Mouse (Mus musculus) lung, embryonic 16.5 days (tissue): ENCODE results near the gene Bst2. TPM values are rescaled to one million over a fixed set of nuclear protein-coding genes. Genes with fewer than 3 reads are reported as not detected.

ENCODE experiments used
- ATAC-seq: fragments of 200-750 bp; cut with Nextera tagmentation; 2 replicates; pipeline ENCODE4 v1.8.0; 2017; ENCODE audit warnings: low read depth, mild to moderate bottlenecking, moderate library complexity
- H3K27ac ChIP-seq: fragments of 300-500 bp; sonication (generic); 2 replicates; pipeline ENCODE4 v1.5.1; 2014; ENCODE audit warnings: mild to moderate bottlenecking, control low read depth, low read length
- H3K27me3 ChIP-seq: fragments of 300-500 bp; sonication (generic); 2 replicates; pipeline ENCODE4 v1.6.1; 2014; ENCODE audit warnings: low read depth, low read length, mixed read lengths; ENCODE audit not compliant: control insufficient read depth, insufficient read depth
- H3K36me3 ChIP-seq: fragments of 300-500 bp; sonication (generic); 2 replicates; pipeline ENCODE4 v1.6.1; 2014; ENCODE audit warnings: low read length; ENCODE audit not compliant: control insufficient read depth, insufficient read depth
- H3K4me1 ChIP-seq: fragments of 300-500 bp; sonication (generic); replicated peaks from 2 replicates; pipeline ENCODE4 v1.6.1; 2014; ENCODE audit warnings: low read length, mixed read lengths; ENCODE audit not compliant: control insufficient read depth, insufficient read depth
- H3K4me2 ChIP-seq: fragments of 300-500 bp; sonication (generic); 2 replicates; pipeline ENCODE4 v1.6.1; 2014; ENCODE audit warnings: low read depth, low read length, control low read depth
- H3K4me3 ChIP-seq: fragments of 300-500 bp; sonication (generic); 2 replicates; pipeline ENCODE4 v1.5.1; 2014; ENCODE audit warnings: mild to moderate bottlenecking, low read length, control low read depth
- H3K9ac ChIP-seq: fragments of 300-500 bp; sonication (generic); 2 replicates; pipeline ENCODE4 v1.6.1; 2014; ENCODE audit warnings: low read length, control low read depth
- H3K9me3 ChIP-seq: fragments of 300-500 bp; sonication (generic); 2 replicates; pipeline ENCODE4 v1.6.1; 2016; ENCODE audit warnings: low read length; ENCODE audit not compliant: control insufficient read depth
- WGBS: fragments of 180-500 bp; shearing (Covaris S2); extraction: QIAGEN DNeasy Blood & Tissue Kit; methylation state at CpG from one replicate; pipeline ENCODE4 v1.1.7; 2014; 5-methylcytosine and 5-hydroxymethylcytosine counted together
- polyA plus RNA-seq: library from polyadenylated mRNA; unstranded; fragments of >200 nt; fragmentation: Nextera tagmentation; extraction: Ambion mirVana; gene quantifications from 2 replicates; pipeline ENCODE4 v1.2.1, GENCODE M21; 2015

The Bst2 gene
- polyA plus RNA-seq, 1 experiment from 2014 or later: 50.4 TPM

DNA sequence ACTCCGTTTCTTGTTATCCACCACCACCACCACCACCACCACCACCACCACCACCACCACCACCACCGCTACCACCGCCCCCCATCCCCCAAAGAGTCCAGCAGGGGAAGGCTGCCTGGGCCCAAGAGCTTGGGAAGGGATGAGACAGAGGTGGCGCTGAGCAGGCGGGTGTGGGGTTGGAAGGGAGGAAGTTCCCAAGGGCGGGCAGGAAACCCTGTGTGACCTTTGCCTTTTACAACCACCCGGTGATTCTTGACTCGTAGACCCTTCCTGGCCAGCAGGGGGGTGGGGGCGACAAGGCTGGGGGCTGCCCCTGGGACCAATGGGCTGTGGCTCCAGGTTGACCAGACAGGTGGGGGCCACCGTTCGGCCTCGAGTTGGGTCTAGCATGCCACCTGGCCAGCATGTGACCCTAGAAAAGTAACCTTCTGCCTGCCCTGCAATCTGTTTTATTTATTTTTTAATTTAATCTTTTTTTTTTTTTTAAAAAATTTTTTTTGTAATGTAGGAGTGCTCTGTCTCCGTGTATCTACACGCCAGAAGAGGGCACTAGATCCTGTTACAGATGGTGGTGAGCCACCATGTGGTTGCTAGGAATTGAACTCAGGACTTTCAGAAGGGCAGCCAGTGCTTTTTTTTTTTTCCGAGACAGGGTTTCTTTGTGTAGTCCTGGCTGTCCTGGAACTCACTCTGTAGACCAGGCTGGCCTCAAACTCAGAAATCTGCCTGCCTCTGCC is 24.1 kb downstream of the Bst2 start:
- peaks cover 16% of the 10 kb centered on the region for H3K27me3 ChIP-seq

DNA sequence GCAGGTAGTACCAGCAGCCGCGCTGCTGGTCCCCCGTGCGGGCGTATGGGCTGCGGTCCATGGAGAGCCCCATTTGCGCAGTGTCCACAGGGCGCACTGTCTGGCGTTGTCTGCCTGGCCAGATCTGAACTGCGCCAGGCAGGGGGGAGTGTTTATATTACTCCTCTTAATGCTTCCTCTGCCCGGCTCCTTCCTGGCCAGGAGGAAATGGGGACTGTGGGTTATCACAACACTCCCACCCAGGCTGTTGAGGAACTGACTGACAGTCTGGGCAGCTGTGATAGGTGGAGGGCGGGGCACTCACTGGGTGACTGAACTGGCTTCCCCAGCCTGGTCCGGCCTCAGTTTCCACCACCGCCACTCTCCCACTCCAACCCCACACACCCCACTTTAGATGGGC is 25.6 kb downstream of the Bst2 start, which contains the start of gene Plvap:
Gene Plvap (minus strand): TSS at position 109 of the 400 bp plus-strand sequence.
- peak within 1 kb of the TSS; percentile 22; the same call in 1 of the 2 replicates for H3K27ac ChIP-seq
- peak within 1 kb of the TSS; percentile 48 for H3K4me2 ChIP-seq
- peaks cover 7% of the 10 kb centered on the region; the same call in 1 of the 2 replicates for H3K4me1 ChIP-seq
- peak; percentile 84 for ATAC-seq
- WGBS: 18% methylated on average over 14 of the region's 14 CpGs
- no peaks in the 10 kb centered on the region for H3K9me3 ChIP-seq
- no peaks in the 10 kb centered on the region for H3K36me3 ChIP-seq
- peaks cover 28% of the 10 kb centered on the region for H3K27me3 ChIP-seq
- H3K9ac ChIP-seq: peak within 1 kb of the TSS; percentile 35
- peak within 1 kb of the TSS; percentile 43 for H3K4me3 ChIP-seq

More for the DNA sequence above, 24.1 kb downstream of the Bst2 start:
- peak overlapping the region; percentile 39; the same call in 1 of the 2 replicates for H3K27ac ChIP-seq
- no peaks in the 10 kb centered on the region for H3K9me3 ChIP-seq
- no peak overlapping the region for H3K4me2 ChIP-seq
- peaks cover 11% of the 10 kb centered on the region for H3K4me1 ChIP-seq
- 62% methylated on average over 15 of the region's 15 CpGs for WGBS
- no peaks in the 10 kb centered on the region for H3K36me3 ChIP-seq
- no peak overlapping the region for H3K9ac ChIP-seq
- H3K4me3 ChIP-seq: no peak overlapping the region
- ATAC-seq: no peak

- Histone ChIP-seq H3K9ac (no peak overlapping the region), H3K27me3 (peaks cover 30% of the 10 kb centered on the region), H3K9me3 (no peaks in the 10 kb centered on the region), H3K4me2 (peak overlapping the region; percentile 48), H3K4me3 (peak overlapping the region; percentile 43), H3K36me3 (no peaks in the 10 kb centered on the region), H3K27ac (no peak overlapping the region), H3K4me1 (peaks cover 7% of the 10 kb centered on the region; the same call in 1 of the 2 replicates)
- WGBS: 67% methylated on average over 2 of the region's 2 CpGs
- ATAC-seq: no peak
Measured at GRCm38 (mm10) chr8:71509316-71509715, 27.9 kb downstream of the Bst2 start.

- Histone ChIP-seq H3K4me2 (peak overlapping the region; percentile 61), H3K27me3 (peaks cover 30% of the 10 kb centered on the region), H3K4me3 (peak overlapping the region; percentile 46), H3K9me3 (no peaks in the 10 kb centered on the region), H3K9ac (peak overlapping the region; percentile 61), H3K36me3 (no peaks in the 10 kb centered on the region), H3K27ac (no peak overlapping the region), H3K4me1 (peaks cover 6% of the 10 kb centered on the region; the same call in 1 of the 2 replicates)
- WGBS: 0% methylated on average over 61 of the region's 61 CpGs
- peak; percentile 75 for ATAC-seq
Measured at GRCm38 (mm10) chr8:71507589-71508104, 29.6 kb downstream of the Bst2 start.

GRCm38 (mm10) chr8:71505979-71506378 is 31.3 kb downstream of the Bst2 start:
- peaks cover 30% of the 10 kb centered on the region for H3K27me3 ChIP-seq

GRCm38 (mm10) chr8:71505326-71505725 is 31.9 kb downstream of the Bst2 start:
- Histone ChIP-seq H3K9me3 (no peaks in the 10 kb centered on the region), H3K27me3 (peaks cover 30% of the 10 kb centered on the region), H3K27ac (no peak overlapping the region), H3K4me2 (no peak overlapping the region), H3K9ac (no peak overlapping the region), H3K4me1 (peaks cover 5% of the 10 kb centered on the region; the same call in 1 of the 2 replicates), H3K36me3 (no peaks in the 10 kb centered on the region), H3K4me3 (no peak overlapping the region)
- ATAC-seq: no peak
- 91% methylated on average over 4 of the region's 4 CpGs for WGBS

More at GRCm38 (mm10) chr8:71505979-71506378, 31.3 kb downstream of the Bst2 start:
- H3K9me3 ChIP-seq: no peaks in the 10 kb centered on the region
- H3K36me3 ChIP-seq: no peaks in the 10 kb centered on the region
- no peak overlapping the region for H3K4me2 ChIP-seq
- 77% methylated on average over 4 of the region's 4 CpGs for WGBS
- no peak overlapping the region for H3K4me3 ChIP-seq
- H3K4me1 ChIP-seq: peaks cover 5% of the 10 kb centered on the region; the same call in 1 of the 2 replicates
- no peak overlapping the region for H3K27ac ChIP-seq
- no peak overlapping the region for H3K9ac ChIP-seq
- ATAC-seq: no peak

DNA sequence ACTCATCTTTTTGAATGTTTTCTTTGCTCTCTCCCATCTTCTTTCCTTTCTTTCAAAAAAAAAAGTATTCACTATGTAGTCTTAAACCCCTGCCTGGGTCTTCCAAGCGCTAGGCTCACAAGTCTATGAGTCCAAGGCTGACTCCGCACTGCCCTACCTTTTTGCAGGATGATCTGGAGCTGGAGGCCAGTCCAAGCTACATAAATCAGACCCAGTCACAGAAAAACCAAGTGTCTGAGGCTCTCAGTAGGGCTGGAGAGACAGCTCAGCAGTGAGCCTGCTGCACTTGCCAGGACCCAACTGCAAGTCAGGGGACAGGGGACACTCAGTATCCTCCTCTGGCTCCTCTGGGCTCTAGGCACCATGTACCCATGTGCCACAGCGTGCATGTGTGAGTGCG is 32.9 kb downstream of the Bst2 start:
- Histone ChIP-seq H3K27me3 (peaks cover 23% of the 10 kb centered on the region), H3K4me3 (no peak overlapping the region), H3K9ac (no peak overlapping the region), H3K4me1 (peaks cover 8% of the 10 kb centered on the region), H3K4me2 (no peak overlapping the region), H3K36me3 (no peaks in the 10 kb centered on the region), H3K9me3 (no peaks in the 10 kb centered on the region), H3K27ac (no peak overlapping the region)
- no peak for ATAC-seq
- WGBS: 89% methylated on average over 4 of the region's 4 CpGs

- Histone ChIP-seq H3K9me3 (no peaks in the 10 kb centered on the region), H3K4me3 (no peak overlapping the region), H3K9ac (peak overlapping the region; percentile 6), H3K4me2 (peak overlapping the region; percentile 23; the same call in 1 of the 2 replicates), H3K27ac (peak overlapping the region; percentile 68), H3K36me3 (no peaks in the 10 kb centered on the region), H3K27me3 (no peaks in the 10 kb centered on the region), H3K4me1 (peaks cover 44% of the 10 kb centered on the region)
- WGBS: 17% methylated on average over 16 of the region's 16 CpGs
- peak; percentile 41 for ATAC-seq
Measured at GRCm38 (mm10) chr8:71498816-71499690, 38.2 kb downstream of the Bst2 start.
